Mouse (Mus musculus) heart, adult 2 months (tissue): ENCODE data around the gene Olfr1180.

ENCODE experiments used
- CTCF ChIP-seq: fragments of 200-600 bp; IDR thresholded peaks from 2 replicates; pipeline ENCODE4 v1.8.1; 2022; ENCODE audit warnings: antibody characterized with exemption, mild to moderate bottlenecking, moderate library complexity
- POLR2A ChIP-seq: fragments of 200-500 bp; IDR thresholded peaks from 2 replicates; pipeline ENCODE4 v1.6.1; 2011; ENCODE audit warnings: mild to moderate bottlenecking, low read depth, low read length, control low read depth; ENCODE audit not compliant: insufficient read depth

DNA sequence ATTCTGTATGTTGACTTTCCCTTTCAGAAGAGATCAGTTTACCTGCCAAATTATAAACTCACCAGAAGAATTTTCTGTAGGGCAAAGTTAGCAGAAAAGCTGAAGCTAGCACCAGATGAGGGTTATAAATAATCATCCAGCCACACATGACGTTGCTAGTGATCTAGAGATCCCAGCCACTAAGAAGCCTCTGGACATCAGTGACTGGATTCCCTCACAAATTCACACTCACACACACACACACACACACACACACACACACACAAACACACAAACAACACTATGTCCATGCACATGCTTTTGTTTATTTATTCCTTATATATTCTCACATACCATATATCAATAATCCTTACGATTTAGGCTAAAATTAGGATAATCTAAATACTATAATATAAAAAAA, at the start of gene Olfr1180:
- TF ChIP-seq CTCF (no peak), POLR2A (no peak)
